Mouse (Mus musculus): ENCODE results near the gene Ptpn1. TPM values are rescaled to one million over a fixed set of nuclear protein-coding genes. Genes with fewer than 3 reads are reported as not detected.

Gene Ptpn1
- total RNA-seq, 2 experiments from 2014 or later, result 50.7 to 55.3 TPM

GRCm38 (mm10) chr2:167997562-167997961 is 65.7 kb downstream of the Ptpn1 start:
- no peak for DNase-seq (ENCODE audit: low spot score in 2 of 2)
- intact Hi-C loops (cut with DNase I), result no loop called here

GRCm38 (mm10) chr2:167999145-167999743 is 67.4 kb downstream of the Ptpn1 start:
- intact Hi-C loops (cut with DNase I), result no loop called here
- no peak for DNase-seq (ENCODE audit: low spot score in 2 of 2)

- intact Hi-C loops (cut with DNase I), result no loop called here
- DNase-seq (ENCODE audit: low spot score in 2 of 2), result no peak
These were observed 70.3 kb downstream of the Ptpn1 start for GRCm38 (mm10) chr2:168002188-168002587.

GRCm38 (mm10) chr2:168002884-168003283 is 71.0 kb downstream of the Ptpn1 start:
- DNase-seq (ENCODE audit: low spot score in 2 of 2), result no peak
- intact Hi-C loops (cut with DNase I), result no loop called here

GRCm38 (mm10) chr2:168003431-168003830 is 71.6 kb downstream of the Ptpn1 start:
- no peak for DNase-seq (ENCODE audit: low spot score in 2 of 2)
- intact Hi-C loops (cut with DNase I), result no loop called here

- no peak for DNase-seq (ENCODE audit: low spot score in 2 of 2)
- intact Hi-C loops (cut with DNase I), result no loop called here
These were observed 72.5 kb downstream of the Ptpn1 start for GRCm38 (mm10) chr2:168004369-168004768.

- no peak for DNase-seq (ENCODE audit: low spot score in 2 of 2)
- intact Hi-C loops (cut with DNase I), result no loop called here
These were observed 73.1 kb downstream of the Ptpn1 start for GRCm38 (mm10) chr2:168005005-168005404.

GRCm38 (mm10) chr2:168005616-168006015 is 73.8 kb downstream of the Ptpn1 start:
- intact Hi-C loops (cut with DNase I), result no loop called here
- DNase-seq (ENCODE audit: low spot score in 2 of 2), result no peak

GRCm38 (mm10) chr2:168006489-168006888 is 74.6 kb downstream of the Ptpn1 start:
- intact Hi-C loops (cut with DNase I), result no loop called here
- DNase-seq (ENCODE audit: low spot score in 2 of 2), result no peak

- intact Hi-C loops (cut with DNase I), result no loop called here
- DNase-seq (ENCODE audit: low spot score in 2 of 2), result no peak
These were observed 76.3 kb downstream of the Ptpn1 start for GRCm38 (mm10) chr2:168008132-168008531.

GRCm38 (mm10) chr2:168009936-168010668 is 78.2 kb downstream of the Ptpn1 start, which contains the start of gene Ripor3:
Gene Ripor3 (minus strand): TSS chr2:168010618.
- peak in 1 of 2 experiments; percentile 34 for DNase-seq (ENCODE audit: low spot score in 2 of 2)
- intact Hi-C loops (cut with DNase I), result loop anchor here (5.0 kb wide), 1 partner anchor 87 kb away; no protein-coding TSS in a partner anchor

- no peak for DNase-seq (ENCODE audit: low spot score in 2 of 2)
- intact Hi-C loops (cut with DNase I), result loop anchor here (5.0 kb wide), 1 partner anchor 86 kb away; no protein-coding TSS in a partner anchor
These were observed 79.0 kb downstream of the Ptpn1 start for GRCm38 (mm10) chr2:168010893-168011292.

GRCm38 (mm10) chr2:168016951-168017391 is 85.1 kb downstream of the Ptpn1 start:
- intact Hi-C loops (cut with DNase I), result loop anchor here (5.0 kb wide), 1 partner anchor 330 kb away; the partner anchor contains the start of genes Cebpb and Tmem189
- peak; percentile 24 to 46 for DNase-seq (ENCODE audit: low spot score in 2 of 2)

GRCm38 (mm10) chr2:168019201-168019715 is 87.4 kb downstream of the Ptpn1 start:
- intact Hi-C loops (cut with DNase I), result loop anchor here (5.0 kb wide), 1 partner anchor 332 kb away; the partner anchor contains the start of genes Cebpb and Tmem189
- peak in 1 of 2 experiments; percentile 8 for DNase-seq (ENCODE audit: low spot score in 2 of 2)

GRCm38 (mm10) chr2:168023763-168024402 is 92.0 kb downstream of the Ptpn1 start:
- intact Hi-C loops (cut with DNase I), result no loop called here
- no peak for DNase-seq (ENCODE audit: low spot score in 2 of 2)

- peak; percentile 61 for DNase-seq (ENCODE audit: low spot score in 2 of 2)
- intact Hi-C loops (cut with DNase I), result no loop called here
These were observed 93.3 kb downstream of the Ptpn1 start for GRCm38 (mm10) chr2:168025174-168025573.

- DNase-seq (ENCODE audit: low spot score in 2 of 2), result no peak
- intact Hi-C loops (cut with DNase I), result no loop called here
These were observed 94.0 kb downstream of the Ptpn1 start for GRCm38 (mm10) chr2:168025882-168026281.

GRCm38 (mm10) chr2:168026467-168026866 is 94.6 kb downstream of the Ptpn1 start:
- no peak for DNase-seq (ENCODE audit: low spot score in 2 of 2)
- intact Hi-C loops (cut with DNase I), result no loop called here

GRCm38 (mm10) chr2:168028376-168028775 is 96.5 kb downstream of the Ptpn1 start:
- no peak for DNase-seq (ENCODE audit: low spot score in 2 of 2)
- intact Hi-C loops (cut with DNase I), result no loop called here

Measured in left cerebral cortex, postnatal 36 days (tissue).